Mouse (Mus musculus) cerebellum, adult 2 months (tissue): ENCODE results near the gene Cemip2.

Source experiments
- CTCF ChIP-seq: fragments of 200-500 bp; IDR thresholded peaks from 2 replicates; pipeline ENCODE4 v1.5.1; 2011; ENCODE audit warnings: low read depth, mild to moderate bottlenecking, control low read depth, low read length, moderate library complexity, borderline replicate concordance; ENCODE audit not compliant: insufficient read depth
- POLR2A ChIP-seq: fragments of 200-500 bp; IDR thresholded peaks from 2 replicates; pipeline ENCODE4 v1.6.1; 2011; ENCODE audit warnings: low read length, control low read depth, borderline replicate concordance; ENCODE audit not compliant: insufficient read depth

DNA sequence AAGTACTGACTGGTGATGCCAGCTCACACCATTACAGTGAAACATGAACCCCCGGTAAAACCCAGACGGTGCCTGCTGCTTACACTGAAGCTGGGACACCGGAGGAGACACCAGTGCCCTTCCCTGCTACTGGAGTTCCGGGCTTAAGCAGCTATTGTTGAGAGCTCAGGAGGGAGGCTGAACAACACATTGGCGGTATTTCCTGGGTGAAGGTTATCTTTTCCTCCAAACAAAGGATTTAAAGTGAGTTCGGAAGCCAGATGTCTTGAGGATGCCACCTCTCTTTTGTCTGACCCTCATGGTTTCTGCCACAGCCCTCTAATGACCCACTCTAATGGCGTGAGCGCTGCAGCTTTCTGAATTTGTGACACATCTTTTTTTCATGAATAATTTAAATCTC is 10.9 kb downstream of the Cemip2 start:
- TF ChIP-seq POLR2A (no peak), CTCF (no peak)
